Mouse (Mus musculus) hindbrain, embryonic 12.5 days (tissue): ENCODE measurements around the gene Rtn4rl1. TPM values are rescaled to one million over a fixed set of nuclear protein-coding genes. Genes with fewer than 3 reads are reported as not detected.

Source experiments
- ATAC-seq: fragments of 200-750 bp; cut with Nextera tagmentation; 2 replicates; pipeline ENCODE4 v1.8.0; 2017; ENCODE audit warnings: moderate TSS enrichment; ENCODE audit not compliant: low FRiP score
- H3K27ac ChIP-seq: fragments of 300-500 bp; sonication (generic); 2 replicates; pipeline ENCODE4 v1.5.1; 2016; ENCODE audit warnings: mild to moderate bottlenecking
- H3K27me3 ChIP-seq: fragments of 300-500 bp; sonication (generic); 2 replicates; pipeline ENCODE4 v1.6.1; 2016; ENCODE audit warnings: mild to moderate bottlenecking
- H3K36me3 ChIP-seq: fragments of 300-500 bp; sonication (generic); 2 replicates; pipeline ENCODE4 v1.6.1; 2016; ENCODE audit warnings: mild to moderate bottlenecking
- H3K4me1 ChIP-seq: fragments of 300-500 bp; sonication (generic); 2 replicates; pipeline ENCODE4 v1.6.1; 2016
- H3K4me2 ChIP-seq: fragments of 300-500 bp; sonication (generic); replicated peaks from 2 replicates; pipeline ENCODE4 v1.6.1; 2016; ENCODE audit warnings: mild to moderate bottlenecking
- H3K4me3 ChIP-seq: fragments of 300-500 bp; sonication (generic); 2 replicates; pipeline ENCODE4 v1.5.1; 2016; ENCODE audit warnings: mild to moderate bottlenecking
- H3K9ac ChIP-seq: fragments of 300-500 bp; sonication (generic); 2 replicates; pipeline ENCODE4 v1.6.1; 2016; ENCODE audit warnings: mild to moderate bottlenecking, moderate library complexity
- H3K9me3 ChIP-seq: fragments of 300-500 bp; sonication (generic); replicated peaks from 2 replicates; pipeline ENCODE4 v1.6.1; 2016; ENCODE audit warnings: mild to moderate bottlenecking
- WGBS: fragments of 180-500 bp; shearing (Covaris S2); methylation state at CpG from one replicate; pipeline ENCODE4 v1.1.7; 2016; 5-methylcytosine and 5-hydroxymethylcytosine counted together
- polyA plus RNA-seq: library from polyadenylated mRNA; unstranded; fragments of >200 nt; fragmentation: Nextera tagmentation; extraction: Ambion mirVana; gene quantifications from 2 replicates; pipeline ENCODE4 v1.2.1, GENCODE M21; 2016

Rtn4rl1 gene
- polyA plus RNA-seq, 1 experiment from 2014 or later: 5.1 TPM

- 2% methylated on average over 67 of the region's 68 CpGs for WGBS
- Histone ChIP-seq H3K27ac (0 out of 2 replicates have a peak overlapping the region, but pooled peaks have one; percentile 40), H3K4me3 (peak overlapping the region; percentile 47), H3K9ac (peak overlapping the region; percentile 61), H3K27me3 (peaks cover 97% of the 10 kb centered on the region), H3K4me2 (peak overlapping the region; percentile 80), H3K9me3 (no peaks in the 10 kb centered on the region), H3K4me1 (peaks cover 60% of the 10 kb centered on the region), H3K36me3 (peaks cover 15% of the 10 kb centered on the region)
- ATAC-seq: no peak
These were observed 26.5 kb upstream of the Rtn4rl1 start for GRCm38 (mm10) chr11:75166861-75167642.

DNA sequence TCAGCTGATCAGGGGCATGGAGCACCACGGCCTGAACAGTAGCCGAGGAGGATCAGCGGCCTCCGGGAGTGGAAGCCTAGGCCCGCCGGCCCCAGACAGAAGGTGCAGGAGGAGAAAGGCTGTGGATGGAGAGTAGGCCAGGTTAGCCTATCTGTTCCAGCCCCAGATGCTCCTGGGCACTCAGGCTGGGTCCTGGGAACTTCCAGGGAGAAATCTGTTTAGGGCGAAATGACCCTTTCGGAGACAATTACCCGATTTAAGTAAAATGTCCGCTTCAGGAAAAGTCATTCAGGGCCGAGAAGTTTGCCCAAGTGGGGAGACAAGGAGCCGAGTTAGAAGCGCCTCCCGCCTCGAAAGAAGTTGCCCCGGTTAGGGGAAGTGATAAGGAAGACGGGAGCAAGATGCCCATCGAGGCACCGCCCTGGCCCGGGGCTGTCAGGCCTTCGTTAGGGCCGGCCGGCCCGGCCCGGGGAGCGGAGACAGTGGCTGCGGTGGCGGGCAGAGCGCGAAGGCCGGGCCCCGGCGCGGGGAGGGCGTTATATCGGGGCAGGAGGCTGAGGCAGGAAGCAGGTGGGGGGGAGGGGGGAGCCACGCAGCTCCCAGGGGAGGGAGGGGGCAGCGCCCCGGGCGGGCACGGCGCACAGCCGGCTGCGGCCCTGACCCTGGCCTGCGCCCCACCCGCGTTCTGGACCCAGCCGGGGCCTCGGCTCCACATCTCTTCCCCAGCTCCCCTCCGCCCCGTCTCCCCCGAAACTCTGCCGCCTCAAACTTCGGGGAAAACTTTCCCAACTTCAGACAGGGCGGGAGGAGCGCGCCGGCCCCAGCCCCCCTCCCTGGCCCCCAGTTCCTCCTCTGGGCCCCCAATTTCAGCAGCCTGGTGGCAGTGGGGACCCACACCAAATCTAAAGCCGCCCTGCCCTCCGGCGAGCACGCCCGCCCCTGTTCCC lies 25.7 kb upstream of the Rtn4rl1 start:
- Histone ChIP-seq H3K9me3 (no peaks in the 10 kb centered on the region), H3K4me2 (peak overlapping the region; percentile 80), H3K4me3 (peak overlapping the region; percentile 47), H3K27ac (peak overlapping the region; percentile 55; the same call in 1 of the 2 replicates), H3K27me3 (peaks cover 99% of the 10 kb centered on the region), H3K9ac (peak overlapping the region; percentile 61), H3K4me1 (peaks cover 68% of the 10 kb centered on the region), H3K36me3 (peaks cover 10% of the 10 kb centered on the region)
- 3% methylated on average over 45 of the region's 63 CpGs for WGBS
- no peak for ATAC-seq

DNA sequence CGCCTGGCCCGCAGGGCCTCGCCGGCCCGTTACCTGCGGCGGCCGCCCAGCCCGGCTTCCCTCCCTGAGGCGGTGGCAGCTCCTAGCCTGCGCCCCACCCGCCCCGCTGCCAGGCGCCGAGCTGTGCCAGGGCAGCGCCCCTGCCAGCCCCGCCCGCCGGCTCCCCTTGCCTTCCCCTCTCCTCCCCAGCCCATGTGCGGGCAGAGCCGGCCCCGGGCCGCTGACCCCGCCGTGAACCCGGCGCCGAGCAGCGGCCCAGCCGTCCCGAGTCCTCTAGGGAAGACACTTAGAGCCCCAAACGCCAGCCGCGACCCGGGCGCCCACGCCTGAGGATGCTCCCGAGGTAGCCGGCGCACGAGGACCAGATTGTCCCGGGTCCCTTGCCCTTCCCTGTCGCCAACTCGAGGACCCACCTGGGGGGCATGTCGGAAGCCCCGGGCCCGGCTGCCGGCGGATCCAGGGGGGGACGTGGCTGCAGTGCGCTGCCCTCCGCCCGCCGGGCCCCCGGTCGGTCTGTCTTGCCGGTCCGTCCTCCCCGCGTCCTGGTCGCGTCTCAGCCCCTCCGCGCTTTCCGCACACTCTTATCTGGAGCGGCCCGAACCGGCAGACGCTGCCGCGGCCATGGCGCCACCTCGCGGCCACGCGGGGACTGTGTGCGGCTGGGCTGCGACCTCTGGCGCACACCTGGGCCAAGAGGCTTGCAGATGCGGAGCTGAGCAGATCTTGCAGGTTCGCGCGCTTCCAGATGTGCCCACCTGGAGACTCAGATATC lies 24.8 kb upstream of the Rtn4rl1 start:
- Histone ChIP-seq H3K36me3 (0 out of 2 replicates have a peak, but pooled peaks cover 3% of the 10 kb centered on the region), H3K27ac (peak overlapping the region; percentile 55; the same call in 1 of the 2 replicates)

DNA sequence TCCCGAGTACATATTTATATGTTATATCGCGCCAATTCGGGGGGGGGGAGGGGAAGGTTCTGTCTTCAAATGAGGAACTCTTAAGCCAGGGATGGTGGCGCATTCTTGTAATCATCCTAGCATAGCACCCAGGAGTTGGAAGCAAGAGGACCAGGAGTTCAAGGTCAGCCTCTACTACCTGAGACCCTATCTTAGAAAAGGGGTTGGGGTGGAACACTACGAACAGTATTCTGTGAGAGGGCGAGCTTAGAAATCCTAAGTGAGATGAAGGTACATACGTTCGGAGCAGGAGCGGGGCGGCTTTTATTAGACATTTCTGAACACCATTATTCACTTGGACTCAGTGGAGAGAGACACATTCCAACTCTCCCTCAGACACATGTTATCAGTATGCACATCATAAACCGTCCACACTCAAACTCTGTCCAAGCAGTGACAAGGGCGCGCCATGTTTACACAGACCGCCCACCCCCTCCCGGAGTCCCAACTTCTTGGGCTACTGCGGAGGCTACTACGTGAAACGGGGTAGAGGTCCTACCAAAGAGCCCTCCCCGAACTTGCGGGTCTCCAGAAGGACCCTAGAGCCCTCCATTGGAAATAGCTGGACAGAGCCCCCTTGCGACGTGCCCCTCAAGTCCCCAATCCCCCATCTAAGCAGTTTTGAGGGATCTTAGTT lies 24.0 kb upstream of the Rtn4rl1 start, which contains the start of gene Hic1:
Gene Hic1, minus strand, starts transcription at position 115 of the 676 bp plus-strand sequence.
- peak within 1 kb of the TSS; percentile 61 for H3K9ac ChIP-seq
- H3K4me3 ChIP-seq: peak within 1 kb of the TSS; percentile 47
- peak within 1 kb of the TSS; percentile 80 for H3K4me2 ChIP-seq
- H3K4me1 ChIP-seq: peaks cover 79% of the 10 kb centered on the region
- H3K36me3 ChIP-seq: no peaks in the 10 kb centered on the region
- WGBS: 5% methylated on average over 23 of the region's 23 CpGs
- peaks cover 89% of the 10 kb centered on the region for H3K27me3 ChIP-seq
- ATAC-seq: no peak
- peak within 1 kb of the TSS; percentile 55; the same call in 1 of the 2 replicates for H3K27ac ChIP-seq
- no peaks in the 10 kb centered on the region for H3K9me3 ChIP-seq

More for the DNA sequence above, 24.8 kb upstream of the Rtn4rl1 start:
- Histone ChIP-seq H3K4me2 (peak overlapping the region; percentile 80), H3K27me3 (peaks cover 97% of the 10 kb centered on the region), H3K4me3 (peak overlapping the region; percentile 47), H3K9me3 (no peaks in the 10 kb centered on the region), H3K9ac (peak overlapping the region; percentile 61), H3K4me1 (peaks cover 74% of the 10 kb centered on the region)
- ATAC-seq: no peak; the same call in 1 of the 2 replicates
- under 1% methylated on average over 74 of the region's 83 CpGs for WGBS

DNA sequence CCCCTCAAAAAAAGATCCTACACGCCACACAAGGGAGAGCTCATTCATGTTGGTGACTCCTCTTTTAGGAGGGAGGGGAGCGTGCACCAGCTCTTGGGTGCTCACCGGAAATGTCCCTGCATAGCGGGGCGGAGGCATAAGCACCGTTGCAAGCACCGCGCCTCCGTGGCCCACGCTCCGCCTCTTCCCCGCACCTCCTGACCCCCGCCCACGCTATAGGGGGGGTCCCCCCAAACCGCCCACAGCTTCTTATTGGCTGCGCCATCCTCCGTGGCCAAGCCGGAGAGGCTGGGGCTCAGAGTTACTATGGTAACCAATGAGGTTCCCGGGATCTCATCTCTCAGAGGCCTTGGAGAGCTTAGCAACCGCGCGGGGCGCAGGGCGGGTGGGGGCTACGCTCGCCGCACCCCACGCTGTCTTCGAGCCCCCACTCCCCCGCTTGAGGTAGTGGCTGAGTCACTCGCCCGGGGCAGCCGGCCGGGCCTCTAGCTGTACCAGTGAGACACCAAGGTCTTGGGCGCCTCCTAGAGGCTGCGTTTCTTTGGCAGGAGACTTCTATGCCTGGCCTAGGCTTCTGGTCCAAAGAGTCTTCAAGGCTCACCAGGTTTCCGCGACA lies 23.3 kb upstream of the Rtn4rl1 start:
- under 1% methylated on average over 38 of the region's 38 CpGs for WGBS

DNA sequence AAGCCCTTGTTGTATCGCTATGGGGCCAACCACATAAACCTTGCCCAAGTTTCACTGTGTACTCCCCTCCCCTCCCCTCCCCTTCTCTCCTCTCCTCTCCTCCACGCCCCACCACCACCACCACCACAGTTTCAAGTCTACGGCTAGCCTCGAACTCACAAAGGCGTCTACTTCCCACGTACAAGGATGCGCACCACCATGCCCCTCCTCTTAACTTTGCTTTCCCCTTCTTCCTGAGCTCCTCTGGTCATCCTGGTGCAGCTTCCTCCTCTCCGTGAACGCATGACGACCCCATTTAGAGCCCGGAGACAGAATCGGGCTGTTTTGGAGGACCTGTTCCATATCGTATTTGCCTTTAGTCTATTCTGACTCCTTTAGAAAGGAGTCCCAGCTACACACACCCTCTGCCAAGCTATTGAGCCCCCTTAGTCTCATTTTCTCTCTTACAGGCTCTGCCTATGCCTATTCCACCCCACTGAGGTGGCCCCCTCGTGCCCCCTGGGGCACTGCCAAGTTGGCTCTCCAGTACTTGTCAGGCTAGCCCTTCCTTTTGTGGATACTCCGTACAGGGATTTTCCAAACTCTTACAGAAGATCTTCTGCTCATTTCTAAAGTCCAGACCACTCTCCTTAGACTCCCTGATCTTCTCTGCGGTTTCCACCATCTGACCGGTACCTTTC lies 22.3 kb upstream of the Rtn4rl1 start:
- peak overlapping the region; percentile 80; the same call in 1 of the 2 replicates for H3K4me2 ChIP-seq
- no peaks in the 10 kb centered on the region for H3K9me3 ChIP-seq
- ATAC-seq: no peak
- WGBS: 6% methylated on average over 17 of the region's 17 CpGs
- peak overlapping the region; percentile 68; the same call in 1 of the 2 replicates for H3K4me3 ChIP-seq
- H3K4me1 ChIP-seq: peaks cover 66% of the 10 kb centered on the region
- H3K27ac ChIP-seq: peak overlapping the region; percentile 12; the same call in 1 of the 2 replicates
- H3K9ac ChIP-seq: no peak overlapping the region
- H3K36me3 ChIP-seq: no peaks in the 10 kb centered on the region
- peaks cover 82% of the 10 kb centered on the region for H3K27me3 ChIP-seq

More for the DNA sequence above, 23.3 kb upstream of the Rtn4rl1 start:
- H3K4me2 ChIP-seq: peak overlapping the region; percentile 80
- H3K27me3 ChIP-seq: peaks cover 87% of the 10 kb centered on the region
- H3K9me3 ChIP-seq: no peaks in the 10 kb centered on the region
- no peaks in the 10 kb centered on the region for H3K36me3 ChIP-seq
- H3K4me3 ChIP-seq: peak overlapping the region; percentile 47
- ATAC-seq: peak; percentile 55
- H3K9ac ChIP-seq: peak overlapping the region; percentile 2
- peaks cover 77% of the 10 kb centered on the region for H3K4me1 ChIP-seq
- no peak overlapping the region for H3K27ac ChIP-seq

DNA sequence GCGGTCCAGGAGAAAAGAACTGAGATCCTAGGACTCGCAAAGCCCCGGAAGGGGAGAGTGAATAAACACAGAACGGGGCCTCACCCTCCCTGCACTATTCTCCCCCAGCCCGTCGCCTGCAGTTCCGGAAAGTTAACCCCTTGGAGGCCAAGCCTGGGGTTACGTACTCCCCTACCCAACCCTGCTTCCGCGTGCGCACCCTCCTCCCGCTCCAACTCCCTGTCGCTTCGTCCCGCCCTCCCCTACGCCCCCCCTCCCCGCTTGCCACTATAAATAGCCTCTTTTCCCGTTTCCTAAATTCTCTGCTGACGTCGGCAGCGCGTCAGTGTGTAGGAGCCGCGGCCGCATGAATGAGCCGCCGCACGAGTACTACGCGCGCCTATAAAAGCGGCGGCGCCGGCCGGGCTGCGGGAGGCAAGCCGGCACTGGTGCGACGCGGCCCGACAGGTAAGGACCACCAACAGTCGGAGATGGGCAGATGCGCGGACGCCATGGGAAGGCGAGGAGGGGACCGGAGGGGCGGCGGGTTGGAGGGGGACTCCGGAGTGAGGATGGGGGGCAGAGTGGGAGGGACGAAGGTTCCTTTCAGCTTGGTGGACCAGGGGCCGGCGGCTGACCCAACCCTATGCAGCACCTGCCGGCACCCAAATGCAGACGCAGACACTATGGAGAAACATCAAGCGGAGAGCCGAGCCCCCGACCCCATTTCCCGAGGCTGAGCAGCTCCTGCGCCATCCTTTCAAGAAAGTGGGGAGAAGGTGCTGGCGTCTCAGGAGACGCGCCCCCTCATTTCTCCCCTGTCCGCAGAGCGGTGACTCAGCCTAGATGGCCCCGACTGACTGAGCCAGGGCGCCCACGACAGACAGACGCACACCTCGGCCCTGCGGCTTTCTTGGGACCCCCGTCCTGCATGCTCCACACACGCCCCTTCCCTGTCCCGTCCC lies 21.2 kb upstream of the Rtn4rl1 start:
- ATAC-seq: peak; percentile 3; the same call in 1 of the 2 replicates
- H3K27ac ChIP-seq: no peak overlapping the region; the same call in none of the 2 replicates

GRCm38 (mm10) chr11:75173095-75173798 lies 20.3 kb upstream of the Rtn4rl1 start:
- ATAC-seq: peak; percentile 72
- no peaks in the 10 kb centered on the region for H3K9me3 ChIP-seq
- peaks cover 57% of the 10 kb centered on the region for H3K4me1 ChIP-seq
- H3K27me3 ChIP-seq: peaks cover 63% of the 10 kb centered on the region
- H3K9ac ChIP-seq: peak overlapping the region; percentile 60
- under 1% methylated on average over 61 of the region's 71 CpGs for WGBS
- H3K4me2 ChIP-seq: peak overlapping the region; percentile 80
- H3K36me3 ChIP-seq: 0 out of 2 replicates have a peak, but pooled peaks cover 9% of the 10 kb centered on the region
- peak overlapping the region; percentile 77 for H3K27ac ChIP-seq
- H3K4me3 ChIP-seq: peak overlapping the region; percentile 68

More for the DNA sequence above, 21.2 kb upstream of the Rtn4rl1 start:
- Histone ChIP-seq H3K4me1 (peaks cover 57% of the 10 kb centered on the region), H3K27me3 (peaks cover 71% of the 10 kb centered on the region), H3K4me3 (peak overlapping the region; percentile 68), H3K9ac (peak overlapping the region; percentile 60), H3K9me3 (no peaks in the 10 kb centered on the region), H3K4me2 (peak overlapping the region; percentile 80), H3K36me3 (0 out of 2 replicates have a peak, but pooled peaks cover 7% of the 10 kb centered on the region)
- WGBS: under 1% methylated on average over 69 of the region's 75 CpGs

DNA sequence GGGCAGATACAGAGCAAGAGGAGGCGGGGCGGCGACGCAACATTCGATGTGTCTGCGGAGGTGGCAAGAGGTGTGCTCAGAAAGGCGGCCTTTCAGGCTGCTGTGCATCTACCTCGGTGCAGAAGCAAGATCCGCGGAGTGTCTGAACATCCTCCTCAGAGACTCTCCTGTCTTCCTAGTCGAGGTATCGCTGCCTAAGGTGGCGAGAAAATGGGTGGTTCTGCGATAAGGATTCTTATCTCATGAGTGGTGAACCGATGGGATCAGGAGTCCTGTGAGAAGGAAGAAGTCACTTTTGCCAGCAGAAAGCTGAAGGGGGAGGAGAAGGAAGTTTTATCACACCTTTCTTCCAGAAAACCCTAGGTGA lies 19.8 kb upstream of the Rtn4rl1 start:
- ATAC-seq: no peak
- H3K4me2 ChIP-seq: peak overlapping the region; percentile 80
- peak overlapping the region; percentile 60 for H3K9ac ChIP-seq
- peak overlapping the region; percentile 68 for H3K4me3 ChIP-seq
- 3% methylated on average over 15 of the region's 15 CpGs for WGBS
- 0 out of 2 replicates have a peak, but pooled peaks cover 9% of the 10 kb centered on the region for H3K36me3 ChIP-seq
- H3K27ac ChIP-seq: peak overlapping the region; percentile 77; the same call in 1 of the 2 replicates
- H3K4me1 ChIP-seq: peaks cover 52% of the 10 kb centered on the region
- peaks cover 58% of the 10 kb centered on the region for H3K27me3 ChIP-seq
- H3K9me3 ChIP-seq: no peaks in the 10 kb centered on the region
